Mouse (Mus musculus): ENCODE results near the gene Gm10130.
"Not testable (repeated sequence)": the region's sequence is repeated elsewhere in the genome, so short reads cannot be mapped to it uniquely, and the experiment has no call there.

The Gm10130 gene

GRCm38 (mm10) chr2:150323402-150323801, at the start of gene Gm10130:
Gene Gm10130 (plus strand): TSS chr2:150323702.
- no peak for DNase-seq (ENCODE audit: low spot score in 2 of 2)

GRCm38 (mm10) chr2:150293669-150294068, 29.8 kb upstream of the Gm10130 start:
- no peak for DNase-seq (ENCODE audit: low spot score in 2 of 2)

- DNase-seq (ENCODE audit: low spot score in 2 of 2): no peak
Observed at GRCm38 (mm10) chr2:150299096-150299495, 24.4 kb upstream of the Gm10130 start.

GRCm38 (mm10) chr2:150307183-150307773, 16.2 kb upstream of the Gm10130 start:
- DNase-seq (ENCODE audit: low spot score in 2 of 2): no peak

- DNase-seq (ENCODE audit: low spot score in 2 of 2): peak; percentile 87 to 94
Observed at GRCm38 (mm10) chr2:150310952-150311884, 12.3 kb upstream of the Gm10130 start.

GRCm38 (mm10) chr2:150316140-150316539, 7.4 kb upstream of the Gm10130 start:
- no peak for DNase-seq (ENCODE audit: low spot score in 2 of 2)

- DNase-seq (ENCODE audit: low spot score in 2 of 2): no peak
Observed at GRCm38 (mm10) chr2:150318973-150319372, 4.5 kb upstream of the Gm10130 start.

GRCm38 (mm10) chr2:150357136-150357535, 33.6 kb downstream of the Gm10130 start:
- DNase-seq (ENCODE audit: low spot score in 2 of 2): not testable (repeated sequence)

GRCm38 (mm10) chr2:150362113-150362877, 38.8 kb downstream of the Gm10130 start, which contains the start of gene 3300002I08Rik:
Gene 3300002I08Rik (minus strand): TSS chr2:150362765.
- DNase-seq (ENCODE audit: low spot score in 2 of 2): peak; percentile 85 to 89

- DNase-seq (ENCODE audit: low spot score in 2 of 2): no peak
Observed at GRCm38 (mm10) chr2:150362878-150363229, 39.4 kb downstream of the Gm10130 start.

- DNase-seq (ENCODE audit: low spot score in 2 of 2): not testable (repeated sequence)
Observed at GRCm38 (mm10) chr2:150385553-150386106, 62.1 kb downstream of the Gm10130 start.

- no peak for DNase-seq (ENCODE audit: low spot score in 2 of 2)
Observed at GRCm38 (mm10) chr2:150390198-150390597, 66.7 kb downstream of the Gm10130 start.

GRCm38 (mm10) chr2:150412146-150412545, 88.6 kb downstream of the Gm10130 start:
- not testable (repeated sequence) for DNase-seq (ENCODE audit: low spot score in 2 of 2)

Data from urinary bladder, postnatal 36 days (tissue).